Mouse (Mus musculus): ENCODE data around the gene Gm28557. TPM values are rescaled to one million over a fixed set of nuclear protein-coding genes. Genes with fewer than 3 reads are reported as not detected.

Gm28557 gene
- polyA plus RNA-seq (2017; shearing (Covaris generic)) = 3.9 TPM

GRCm38 (mm10) chr13:67108194-67108820 is at the start of gene Gm28557:
Gm28557 (minus strand) TSS chr13:67108604.

GRCm38 (mm10) chr13:67121360-67121759 is 13.0 kb upstream of the Gm28557 start, which contains the start of gene Zfp759:
Zfp759 (plus strand) TSS chr13:67121660.

GRCm38 (mm10) chr13:67116163-67116562 is 7.8 kb upstream of the Gm28557 start, which contains the start of gene Rslcan18:
Rslcan18 (minus strand) TSS chr13:67116263.

GRCm38 (mm10) chr13:67097876-67098275 is 10.5 kb downstream of the Gm28557 start, which contains the start of gene Zfp708:
Zfp708 (minus strand) TSS chr13:67097976.

GRCm38 (mm10) chr13:67060786-67061358 is 47.5 kb downstream of the Gm28557 start, which contains the start of gene Zfp712:
Zfp712 (minus strand) TSS chr13:67061170.

Other genes with a start within 250 kb of the Gm28557 start
- 1.5 TPM for gene Gm10767, start 203.7 kb downstream of the Gm28557 start, polyA plus RNA-seq (2017; shearing (Covaris generic))
- gene Zfp712, start 47.4 kb downstream of the Gm28557 start, polyA plus RNA-seq (2017; shearing (Covaris generic)) = 9.2 TPM
- gene Zfp708, start 10.6 kb downstream of the Gm28557 start, polyA plus RNA-seq (2017; shearing (Covaris generic)) = 5.6 TPM
- gene Rslcan18, start 7.7 kb upstream of the Gm28557 start, polyA plus RNA-seq (2017; shearing (Covaris generic)) = 0.70 TPM
- gene Zfp759, start 13.1 kb upstream of the Gm28557 start, polyA plus RNA-seq (2017; shearing (Covaris generic)) = 3.5 TPM
- gene Rsl1, start 64.6 kb upstream of the Gm28557 start, polyA plus RNA-seq (2017; shearing (Covaris generic)) = 19.2 TPM
- gene Zfp455, start 85.9 kb upstream of the Gm28557 start, polyA plus RNA-seq (2017; shearing (Covaris generic)) = 6.4 TPM
- 3.4 TPM for gene Zfp458, start 169.9 kb upstream of the Gm28557 start, polyA plus RNA-seq (2017; shearing (Covaris generic))
- gene Zfp457, start 197.9 kb upstream of the Gm28557 start, polyA plus RNA-seq (2017; shearing (Covaris generic)) = 0.48 TPM
- gene Zfp595, start 224.0 kb upstream of the Gm28557 start, polyA plus RNA-seq (2017; shearing (Covaris generic)) = 7.2 TPM

Data from activated CD4-positive, CD25-positive, alpha-beta regulatory T cell, adult 9 weeks (primary cell).